Mouse (Mus musculus) megakaryocyte progenitor cell, adult 5-6 weeks (primary cell): ENCODE data around the gene Pxmp2. TPM values are rescaled to one million over a fixed set of nuclear protein-coding genes. Genes with fewer than 3 reads are reported as not detected.

Source experiments
- ATAC-seq: replicated peaks from 2 replicates; pipeline ENCODE4 v1.8.0; 2016; ENCODE audit warnings: mild to moderate bottlenecking, moderate TSS enrichment, inconsistent platforms; ENCODE audit not compliant: poor library complexity
- total RNA-seq, 2 experiments: library from RNA; stranded (forward) in 1 of 2; stranded (reverse) in 1 of 2; fragments of 157-497, 149-512 nt in 1 of 2; fragments of 200-1000 nt in 1 of 2; gene quantifications; 2 replicates each; pipeline versions ENCODE4 v1.2.3 to v1.2.4; 2015 to 2017

Pxmp2 gene
- total RNA-seq, 2 experiments from 2014 or later, result 6.2 to 13.5 TPM

DNA sequence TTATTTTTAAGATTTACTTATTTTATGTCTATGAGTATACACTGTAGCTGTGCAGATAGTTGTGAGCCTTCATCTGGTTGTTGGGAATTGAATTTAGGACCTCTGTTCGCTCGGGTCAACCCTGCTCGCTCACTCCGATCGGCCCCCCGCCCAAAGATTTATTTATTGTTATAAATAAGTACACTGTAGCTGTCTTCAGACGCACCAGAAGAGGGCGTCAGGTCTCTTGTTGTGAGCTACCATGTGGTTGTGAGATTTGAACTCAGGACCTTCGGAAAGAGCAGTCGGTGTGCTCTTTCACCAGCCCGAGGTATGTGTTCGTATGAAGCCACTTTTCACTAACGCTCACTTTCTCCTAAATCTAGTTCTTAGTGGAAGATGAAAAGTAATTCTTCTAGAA is 54.3 kb downstream of the Pxmp2 start:
- ATAC-seq, result no peak

DNA sequence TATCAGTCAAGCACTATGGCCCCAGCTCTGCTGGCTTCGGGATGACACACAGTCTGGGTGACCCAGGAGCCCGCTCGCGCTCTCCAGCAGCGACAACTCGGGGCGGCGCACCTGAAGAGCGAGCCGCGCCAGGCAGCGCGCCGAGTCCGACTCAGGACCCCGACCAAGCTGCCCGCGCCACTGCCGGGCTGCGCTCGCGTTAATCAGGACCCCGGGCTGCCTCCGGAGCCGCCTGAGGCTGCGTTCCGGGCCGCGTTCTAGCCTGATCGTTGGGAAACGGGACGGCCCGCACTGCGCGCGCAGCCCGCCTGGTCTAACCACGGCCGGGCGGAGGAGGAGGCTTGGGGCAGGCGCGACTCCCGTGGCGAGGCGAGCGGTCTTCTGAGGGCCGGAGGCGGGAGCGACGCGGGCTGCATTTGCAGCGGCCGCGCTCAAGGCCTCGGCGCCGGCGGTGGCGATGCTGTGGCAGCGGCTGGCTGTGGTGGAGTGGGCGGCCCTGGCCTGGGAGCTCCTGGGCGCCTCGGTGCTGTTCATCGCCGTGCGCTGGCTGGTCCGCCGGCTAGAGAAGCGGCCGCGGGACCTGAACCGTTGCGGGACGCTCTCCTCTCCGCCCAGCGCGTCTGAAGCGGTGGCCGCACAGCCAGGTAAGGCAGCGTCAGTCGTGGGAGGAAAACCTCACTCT is 55.1 kb downstream of the Pxmp2 start, which contains the start of gene Ankle2:
Ankle2 (plus strand) TSS at position 225 of the 682 bp plus-strand sequence.
- peak; percentile 90 for ATAC-seq

DNA sequence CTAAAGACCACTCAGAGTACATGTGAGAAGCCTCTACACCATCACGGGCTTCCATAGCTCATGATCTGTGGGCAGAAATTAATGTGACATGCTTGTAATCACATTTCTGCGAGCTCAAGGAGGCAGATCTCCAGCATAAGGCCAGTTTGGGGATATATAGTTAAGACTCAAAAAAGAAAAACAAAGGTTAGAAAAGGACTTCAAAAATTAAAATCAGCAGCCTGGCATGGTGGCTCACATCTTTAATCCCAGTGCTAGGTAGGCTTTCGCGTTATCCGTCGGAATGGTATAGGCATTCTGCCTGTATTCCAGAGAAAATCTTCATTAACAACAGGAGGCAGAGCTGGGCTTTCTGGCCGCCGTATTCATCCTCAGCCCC is 55.6 kb downstream of the Pxmp2 start:
- no peak for ATAC-seq

DNA sequence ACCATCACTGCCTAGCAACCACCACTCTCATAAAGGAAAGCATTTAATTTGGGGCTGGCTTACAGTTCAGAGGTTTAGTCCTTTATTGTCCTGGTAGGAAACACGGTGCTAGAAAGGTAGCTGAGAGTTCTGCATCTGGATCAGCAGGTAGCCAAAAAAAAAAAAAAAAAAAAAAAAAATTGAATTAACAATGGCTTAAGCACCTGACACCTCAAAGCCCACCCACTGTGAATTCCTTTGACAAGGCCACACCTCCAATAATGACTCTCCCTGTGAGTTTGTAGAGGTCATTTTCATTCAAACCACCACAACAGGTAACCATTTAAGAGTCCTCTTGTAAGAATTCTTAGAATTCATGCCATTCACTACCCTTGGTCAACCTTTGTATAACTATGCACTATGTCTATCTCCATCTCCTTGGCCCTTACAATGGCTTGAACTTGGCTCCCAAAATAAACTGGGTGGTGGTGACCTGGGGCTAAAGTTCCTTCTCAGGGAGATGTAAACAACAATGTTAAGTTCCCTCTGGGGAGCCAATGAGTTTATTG is 58.6 kb downstream of the Pxmp2 start:
- ATAC-seq, result no peak

DNA sequence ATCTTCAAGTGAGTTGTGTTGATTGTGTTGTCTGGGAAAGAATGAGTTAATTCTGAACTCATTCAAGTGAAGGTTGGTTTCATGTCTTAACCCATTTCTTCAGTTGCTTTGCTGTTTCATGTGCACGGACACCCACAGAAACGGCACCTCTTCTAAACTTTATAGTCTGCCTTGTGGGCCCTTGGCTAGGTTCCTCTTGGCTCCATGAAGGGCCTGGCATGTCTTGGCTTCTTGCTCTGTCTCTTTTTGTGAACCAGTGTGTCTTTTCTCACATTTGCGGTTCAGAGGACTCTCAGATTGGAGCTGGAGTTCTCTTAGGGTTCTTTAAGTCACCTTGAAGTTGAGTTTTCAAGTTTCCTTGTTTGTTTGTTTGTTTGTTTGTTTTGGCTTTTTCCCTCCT is 60.9 kb downstream of the Pxmp2 start:
- ATAC-seq, result no peak

Other genes starting within 250 kb of the Pxmp2 start
- gene Gm17655, start 213.7 kb downstream of the Pxmp2 start, total RNA-seq (2015), result 4.1 and 7.2 TPM in 2 replicates
- 6.0 and 29.3 TPM in 2 replicates for gene Gm17655, start 213.7 kb downstream of the Pxmp2 start, total RNA-seq (2017)
- gene Gm35315, start 191.8 kb downstream of the Pxmp2 start, total RNA-seq (2015), result 1.7 and 3.0 TPM in 2 replicates
- 1.2 and 1.6 TPM in 2 replicates for gene Gm35315, start 191.8 kb downstream of the Pxmp2 start, total RNA-seq (2017)
- not detected in 2 replicates for gene Plcxd1, start 186.2 kb downstream of the Pxmp2 start, total RNA-seq (2015)
- gene Plcxd1, start 186.2 kb downstream of the Pxmp2 start, total RNA-seq (2017), result 0.17 TPM in 1 of 2 replicates, not detected in the other
- gene Gtpbp6, start 178.0 kb downstream of the Pxmp2 start, total RNA-seq (2015), result 12.0 and 12.7 TPM in 2 replicates
- gene Gtpbp6, start 178.0 kb downstream of the Pxmp2 start, total RNA-seq (2017), result 17.3 and 19.8 TPM in 2 replicates
- 4.3 and 6.7 TPM in 2 replicates for gene Zfp605, start 176.1 kb downstream of the Pxmp2 start, total RNA-seq (2015)
- 7.3 and 11.1 TPM in 2 replicates for gene Zfp605, start 176.1 kb downstream of the Pxmp2 start, total RNA-seq (2017)
- gene Chfr, start 150.3 kb downstream of the Pxmp2 start, total RNA-seq (2015), result 29.1 and 34.6 TPM in 2 replicates
- gene Chfr, start 150.3 kb downstream of the Pxmp2 start, total RNA-seq (2017), result 43.9 and 57.1 TPM in 2 replicates
- 11.9 and 13.7 TPM in 2 replicates for gene Golga3, start 109.5 kb downstream of the Pxmp2 start, total RNA-seq (2015)
- 21.4 and 22.6 TPM in 2 replicates for gene Golga3, start 109.5 kb downstream of the Pxmp2 start, total RNA-seq (2017)
- gene Ankle2, start 55.2 kb downstream of the Pxmp2 start, total RNA-seq (2015), result 40.9 and 44.1 TPM in 2 replicates
- gene Ankle2, start 55.2 kb downstream of the Pxmp2 start, total RNA-seq (2017), result 52.5 and 52.6 TPM in 2 replicates
- gene Pgam5, start 16.3 kb downstream of the Pxmp2 start, total RNA-seq (2015), result 42.9 and 47.8 TPM in 2 replicates
- gene Pgam5, start 16.3 kb downstream of the Pxmp2 start, total RNA-seq (2017), result 32.7 and 35.3 TPM in 2 replicates
- gene Pole, start 120 bp upstream of the Pxmp2 start, total RNA-seq (2015), result 61.4 and 77.1 TPM in 2 replicates
- gene Pole, start 120 bp upstream of the Pxmp2 start, total RNA-seq (2017), result 40.5 and 41.6 TPM in 2 replicates
- not detected in 2 replicates for gene P2rx2, start 57.0 kb upstream of the Pxmp2 start, total RNA-seq (2015)
- not detected in 2 replicates for gene P2rx2, start 57.0 kb upstream of the Pxmp2 start, total RNA-seq (2017)
- gene Lrcol1, start 58.5 kb upstream of the Pxmp2 start, total RNA-seq (2015), result not detected in 2 replicates
- gene Lrcol1, start 58.5 kb upstream of the Pxmp2 start, total RNA-seq (2017), result not detected in 2 replicates
- gene Fbrsl1, start 162.3 kb upstream of the Pxmp2 start, total RNA-seq (2015), result 21.3 and 35.4 TPM in 2 replicates
- 9.3 and 12.2 TPM in 2 replicates for gene Fbrsl1, start 162.3 kb upstream of the Pxmp2 start, total RNA-seq (2017)